Mouse (Mus musculus): ENCODE results near the gene Nol12.

DNA sequence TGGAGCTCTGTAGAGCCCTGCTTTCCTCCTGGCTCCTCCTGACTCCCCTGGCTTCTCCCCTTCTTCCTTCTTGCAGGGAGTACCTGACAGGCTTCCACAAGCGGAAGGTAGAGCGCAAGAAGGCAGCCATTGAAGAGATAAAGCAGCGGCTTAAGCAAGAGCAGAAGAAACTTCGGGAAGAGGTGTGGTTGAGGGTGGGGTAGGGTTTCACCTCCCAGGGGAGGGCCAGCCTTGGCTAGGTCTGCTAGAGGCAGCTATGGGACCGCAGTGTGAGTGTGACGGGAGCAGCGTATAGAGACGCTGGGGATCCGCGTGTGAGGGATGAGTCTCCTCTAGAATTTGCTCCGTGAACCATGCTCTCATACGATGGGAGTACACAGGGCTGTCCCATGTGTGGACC lies 1.7 kb downstream of the Nol12 start:
- TF ChIP-seq EP300 (IDR thresholded peaks at IDR 0.05; ENCODE audit: low read length), result no peak
- no peak for TF ChIP-seq PAX5 (IDR thresholded peaks at IDR 0.05; ENCODE audit: low read length)
- no peak for TF ChIP-seq CTCF (conservative IDR thresholded peaks at IDR 0.05 in 1 of 2, IDR thresholded peaks at IDR 0.05 in 1 of 2; ENCODE audit: low read depth in 2 of 2, low read length in 2 of 2)
- TF ChIP-seq CHD1 (IDR thresholded peaks at IDR 0.05; ENCODE audit: low read depth, low read length), result no peak
- no peak for TF ChIP-seq SMC3 (IDR thresholded peaks at IDR 0.05; ENCODE audit: low read depth, low read length)
- no peak for TF ChIP-seq KAT2A (IDR thresholded peaks at IDR 0.05; ENCODE audit: insufficient replicate concordance, low read length)
